Mouse (Mus musculus): Measurements from ENCODE around the gene Hp1bp3.
A peak's percentile ranks its signal among the peaks of the same experiment; 100 is the strongest.

The Hp1bp3 gene

DNA sequence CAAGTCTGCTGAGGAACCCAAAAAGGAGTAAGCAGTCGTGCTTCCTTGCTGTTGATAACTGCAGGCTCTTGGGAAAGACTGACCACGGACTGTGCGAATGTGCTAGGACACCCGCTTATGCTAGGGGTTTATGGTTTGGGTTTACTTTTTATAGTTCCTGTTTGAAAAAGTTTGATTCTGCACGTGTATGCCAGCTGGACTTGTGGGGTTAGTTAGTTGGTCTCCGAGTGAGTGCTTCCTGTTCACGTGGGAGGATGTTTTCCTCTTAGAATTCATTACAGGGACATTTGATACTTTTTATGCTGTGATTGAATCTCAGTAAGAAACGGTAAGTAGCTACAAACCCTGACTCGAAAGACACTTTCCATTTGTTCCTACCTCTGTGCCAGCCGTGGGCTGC lies 7.5 kb downstream of the Hp1bp3 start:
- no peak for DNase-seq

DNA sequence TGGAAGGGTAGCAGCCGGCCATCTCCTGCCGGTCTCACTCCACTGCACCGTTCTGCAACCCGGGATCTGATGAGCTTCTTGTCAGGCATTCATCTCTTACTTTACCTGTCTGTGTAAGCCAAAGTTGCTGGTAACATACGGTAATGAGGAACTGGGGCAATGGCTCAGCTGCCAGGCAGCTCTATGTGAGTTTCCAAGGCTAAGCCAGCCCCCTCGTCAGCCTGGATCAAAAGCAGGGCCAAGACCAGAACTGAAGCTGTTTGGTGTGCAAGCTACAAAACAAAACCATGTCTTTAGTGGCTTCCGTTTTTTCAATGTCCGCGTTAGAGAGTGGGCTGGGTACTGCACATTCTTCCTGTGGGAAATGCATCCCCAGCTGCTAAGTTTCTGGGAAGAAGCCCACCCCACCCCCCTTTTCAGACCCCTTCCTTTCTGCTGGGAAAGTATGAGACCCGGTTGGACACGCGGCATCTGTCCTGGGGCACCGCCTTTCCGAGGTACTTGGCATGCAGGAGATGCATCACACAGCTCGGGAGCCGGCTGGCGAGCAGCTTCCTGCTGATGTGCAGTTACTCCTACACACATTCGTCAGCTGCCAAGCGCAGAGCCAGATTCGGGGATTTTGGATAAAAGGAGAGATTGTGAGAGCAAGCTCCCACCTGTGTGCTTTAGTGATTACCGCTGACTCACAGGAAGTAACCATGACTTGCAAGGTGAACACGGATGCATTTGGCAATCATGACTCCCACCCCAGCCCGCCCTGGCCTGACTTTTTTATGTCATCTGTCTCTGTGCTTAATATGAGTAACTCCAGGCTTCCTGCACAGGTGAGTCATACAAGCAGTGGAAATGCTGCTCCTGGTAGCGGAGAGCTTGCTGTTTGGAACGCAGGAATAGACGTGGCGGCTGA lies 30.9 kb downstream of the Hp1bp3 start:
- no peak for DNase-seq

DNA sequence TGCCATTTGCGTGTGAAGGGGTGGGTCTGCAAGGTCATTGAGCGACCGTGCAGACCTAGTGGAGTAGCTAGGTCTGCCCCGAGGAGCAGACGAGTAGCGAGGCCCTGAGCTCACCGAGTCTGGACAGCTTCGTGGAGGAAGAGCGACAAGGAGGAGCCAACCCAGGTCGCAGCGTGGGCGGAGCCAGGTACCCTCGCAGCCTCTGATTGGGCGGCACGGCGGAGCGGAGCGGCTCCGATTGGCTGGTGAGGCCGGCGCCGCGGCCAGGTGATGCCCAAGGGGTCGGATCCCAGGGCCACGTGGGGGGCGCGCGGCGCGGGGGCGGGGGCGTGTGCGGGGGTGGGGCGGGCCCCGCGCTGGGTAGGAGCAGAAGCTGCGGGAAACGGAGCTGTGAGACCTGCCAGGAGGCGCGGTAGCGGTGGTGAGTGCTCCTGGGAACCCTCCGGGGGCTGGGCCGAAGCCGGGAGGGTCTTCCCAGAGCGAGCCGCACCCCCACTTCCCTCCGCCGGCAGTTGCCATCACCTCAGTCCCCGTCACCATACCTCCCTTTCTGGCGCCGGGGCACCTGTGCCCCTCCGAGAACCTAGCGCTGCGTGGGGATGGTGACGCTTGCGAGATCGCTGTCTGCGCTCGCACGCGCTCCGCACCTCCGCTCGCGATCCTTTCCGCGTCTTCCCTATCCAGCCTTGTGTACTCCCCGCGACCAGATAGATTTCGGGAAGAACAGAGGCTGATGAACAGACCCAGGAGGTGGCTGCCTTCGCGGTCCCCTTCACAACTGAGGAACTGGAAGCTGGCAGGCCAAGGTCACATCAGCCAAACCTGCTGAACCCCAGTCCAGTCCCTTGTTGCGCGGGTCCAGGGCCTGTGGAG lies 34.2 kb downstream of the Hp1bp3 start, which contains the start of the genes Sh2d5 and Kif17:
Gene Sh2d5, plus strand, starts transcription at position 316 of the 873 bp plus-strand sequence.
Gene Kif17, plus strand, starts transcription at position 348 of the 873 bp plus-strand sequence.
- peak; percentile 52 to 59 for DNase-seq

GRCm38 (mm10) chr4:138251819-138252218 lies 35.7 kb downstream of the Hp1bp3 start:
- DNase-seq, result peak in 1 of 2 experiments; percentile 10

GRCm38 (mm10) chr4:138252231-138252630 lies 36.1 kb downstream of the Hp1bp3 start:
- DNase-seq, result no peak

GRCm38 (mm10) chr4:138257116-138257687 lies 41.1 kb downstream of the Hp1bp3 start:
- no peak for DNase-seq

- DNase-seq, result no peak
Measured at GRCm38 (mm10) chr4:138258663-138259062, 42.6 kb downstream of the Hp1bp3 start.

GRCm38 (mm10) chr4:138259482-138259881 lies 43.4 kb downstream of the Hp1bp3 start:
- no peak for DNase-seq

DNA sequence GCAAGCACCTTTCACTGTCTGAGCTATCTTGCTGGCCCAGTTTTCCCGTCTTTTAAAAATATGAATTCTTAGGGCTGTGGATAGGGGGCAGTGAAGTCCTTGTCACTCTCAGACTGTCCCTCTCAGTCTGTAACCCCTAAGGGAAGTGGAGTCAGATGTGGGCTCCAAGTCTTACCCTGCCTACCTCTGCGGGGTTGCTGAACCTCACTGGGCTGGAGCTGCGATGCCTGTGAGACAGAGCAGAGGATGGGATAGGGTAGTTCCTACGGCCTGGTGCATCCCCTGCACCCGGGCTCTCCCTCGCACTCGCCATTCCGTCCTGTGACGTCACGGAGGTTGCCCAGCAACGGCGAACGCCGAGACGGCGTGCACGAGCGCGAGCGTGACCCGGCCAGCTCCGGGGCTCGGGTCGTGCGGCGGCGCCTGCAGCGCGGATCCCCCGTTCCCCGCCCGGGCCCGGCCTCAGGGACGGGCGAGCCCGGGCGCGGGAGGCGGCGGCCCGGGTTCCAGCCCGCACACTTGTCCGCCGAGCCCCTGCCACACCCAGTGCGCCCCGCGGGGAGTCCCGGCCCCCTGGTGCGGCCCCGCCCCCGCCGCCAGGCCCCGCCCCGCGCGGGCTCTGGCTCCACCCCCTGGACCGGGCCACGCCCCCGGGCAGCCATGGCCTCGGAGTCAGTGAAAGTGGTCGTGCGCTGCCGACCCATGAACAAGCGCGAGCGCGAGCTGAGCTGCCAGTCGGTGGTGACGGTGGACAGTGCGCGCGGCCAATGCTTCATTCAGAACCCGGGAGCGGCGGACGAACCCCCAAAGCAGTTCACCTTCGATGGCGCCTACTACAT lies 46.0 kb downstream of the Hp1bp3 start:
- DNase-seq, result peak; percentile 64 to 77

DNA sequence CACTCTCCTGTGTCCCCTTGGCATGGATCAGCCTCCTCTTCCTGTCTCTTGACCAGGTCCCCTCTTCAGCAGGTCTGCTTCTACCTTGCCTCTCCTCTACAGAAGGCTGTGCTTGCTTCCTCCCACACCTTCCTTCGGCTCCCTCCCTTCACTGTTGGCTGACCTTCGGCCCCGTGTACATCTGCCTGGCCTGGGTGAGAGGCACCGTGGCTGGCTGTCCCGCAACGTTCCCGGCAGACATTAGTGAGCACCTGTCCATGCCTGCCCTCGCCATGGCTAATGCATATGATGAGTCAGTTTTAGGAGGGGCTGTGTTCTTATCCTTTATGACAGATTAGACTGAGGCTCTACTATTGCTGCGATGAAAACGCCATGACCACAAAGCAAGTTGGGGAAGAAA lies 51.8 kb downstream of the Hp1bp3 start:
- no peak for DNase-seq

- no peak for DNase-seq
Measured at GRCm38 (mm10) chr4:138272011-138272997, 56.2 kb downstream of the Hp1bp3 start.

DNA sequence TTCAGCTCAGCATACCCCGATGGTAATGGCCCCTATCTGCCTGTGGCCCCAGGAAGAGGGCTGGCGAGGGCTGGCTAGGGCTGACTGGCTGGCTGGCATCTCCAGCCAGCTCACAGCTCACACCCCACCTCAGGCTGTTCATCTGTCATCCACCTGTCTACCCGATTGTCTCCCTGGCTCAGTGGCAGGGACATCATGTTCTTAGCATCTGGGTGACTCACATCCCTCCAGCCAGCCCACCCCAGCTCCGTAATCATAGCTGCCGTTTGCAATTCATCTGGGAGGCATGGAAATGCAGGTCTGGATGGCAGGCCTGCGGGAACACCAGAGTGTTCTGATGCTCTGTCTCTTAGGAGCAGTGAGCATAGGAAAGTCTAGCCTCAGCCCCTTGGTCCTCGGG lies 62.2 kb downstream of the Hp1bp3 start:
- DNase-seq, result no peak

DNA sequence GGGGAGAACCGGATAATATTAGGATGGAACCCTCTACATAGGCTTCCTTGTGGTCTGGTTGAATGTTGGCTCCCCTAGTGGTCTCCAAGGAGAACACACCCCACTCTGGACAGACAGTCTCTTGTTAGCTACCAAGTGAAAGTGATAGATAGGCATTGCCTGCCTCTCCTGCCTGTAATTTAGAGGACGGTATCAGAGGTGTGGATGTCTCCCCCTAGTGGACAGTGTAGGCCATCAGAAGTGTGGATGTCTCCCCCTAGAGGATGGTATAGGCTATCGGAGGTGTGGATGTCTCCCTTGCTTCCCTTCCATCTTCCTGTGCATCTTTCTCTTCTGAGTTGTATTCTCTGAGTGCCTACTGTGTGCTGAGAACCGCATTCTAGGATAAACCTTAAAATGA lies 66.7 kb downstream of the Hp1bp3 start:
- peak; percentile 59 to 69 for DNase-seq

GRCm38 (mm10) chr4:138286411-138286810 lies 70.3 kb downstream of the Hp1bp3 start:
- DNase-seq, result no peak

DNA sequence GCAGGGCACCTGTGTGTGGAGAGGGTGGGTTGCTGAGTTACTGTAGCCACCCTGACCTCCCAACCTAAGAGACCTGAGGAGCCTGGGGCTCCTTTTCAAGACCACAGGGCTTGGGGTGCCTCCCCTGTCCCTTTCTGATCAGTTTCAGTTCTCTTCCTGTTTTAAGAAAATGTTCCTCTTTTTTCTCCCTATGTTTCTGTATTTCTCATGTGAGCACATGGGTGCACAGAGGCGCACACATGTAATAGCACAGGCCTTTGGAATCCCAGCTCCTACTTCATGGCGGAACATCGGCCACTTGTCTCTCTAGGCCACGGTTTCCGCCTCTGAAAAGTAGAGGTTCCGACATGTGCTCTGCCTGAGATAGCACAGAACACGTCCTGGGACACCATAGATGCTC lies 72.6 kb downstream of the Hp1bp3 start:
- no peak for DNase-seq

- no peak for DNase-seq
Measured at GRCm38 (mm10) chr4:138292028-138292427, 75.9 kb downstream of the Hp1bp3 start.

GRCm38 (mm10) chr4:138293261-138293948 lies 77.3 kb downstream of the Hp1bp3 start:
- DNase-seq, result no peak

GRCm38 (mm10) chr4:138293949-138294550 lies 78.0 kb downstream of the Hp1bp3 start:
- DNase-seq, result no peak
